Mouse (Mus musculus): ENCODE results near the gene Odf2.

The Odf2 gene

GRCm38 (mm10) chr2:29889066-29889944, at the start of gene Odf2:
Gene Odf2, plus strand, starts transcription at chr2:29889221.
- peak; percentile 100 for DNase-seq (ENCODE audit: low spot score)

GRCm38 (mm10) chr2:29839460-29839859, 49.6 kb upstream of the Odf2 start:
- no peak for DNase-seq (ENCODE audit: low spot score)

GRCm38 (mm10) chr2:29843231-29844105, 45.6 kb upstream of the Odf2 start:
- DNase-seq (ENCODE audit: low spot score) = no peak

- DNase-seq (ENCODE audit: low spot score) = no peak
These were observed 44.9 kb upstream of the Odf2 start for GRCm38 (mm10) chr2:29844115-29844514.

GRCm38 (mm10) chr2:29844661-29845060, 44.4 kb upstream of the Odf2 start:
- DNase-seq (ENCODE audit: low spot score) = no peak

GRCm38 (mm10) chr2:29845636-29846035, 43.4 kb upstream of the Odf2 start:
- no peak for DNase-seq (ENCODE audit: low spot score)

GRCm38 (mm10) chr2:29846061-29846853, 42.8 kb upstream of the Odf2 start:
- no peak for DNase-seq (ENCODE audit: low spot score)

GRCm38 (mm10) chr2:29846911-29847310, 42.1 kb upstream of the Odf2 start:
- DNase-seq (ENCODE audit: low spot score) = no peak

GRCm38 (mm10) chr2:29849041-29849440, 40.0 kb upstream of the Odf2 start:
- no peak for DNase-seq (ENCODE audit: low spot score)

- DNase-seq (ENCODE audit: low spot score) = no peak
These were observed 39.1 kb upstream of the Odf2 start for GRCm38 (mm10) chr2:29849841-29850480.

GRCm38 (mm10) chr2:29852957-29853485, 36.0 kb upstream of the Odf2 start:
- DNase-seq (ENCODE audit: low spot score) = no peak

- no peak for DNase-seq (ENCODE audit: low spot score)
These were observed 35.3 kb upstream of the Odf2 start for GRCm38 (mm10) chr2:29853736-29854135.

- no peak for DNase-seq (ENCODE audit: low spot score)
These were observed 33.3 kb upstream of the Odf2 start for GRCm38 (mm10) chr2:29855585-29856210.

- DNase-seq (ENCODE audit: low spot score) = no peak
These were observed 32.4 kb upstream of the Odf2 start for GRCm38 (mm10) chr2:29856451-29857260.

GRCm38 (mm10) chr2:29857341-29857740, 31.7 kb upstream of the Odf2 start:
- DNase-seq (ENCODE audit: low spot score) = no peak

- DNase-seq (ENCODE audit: low spot score) = no peak
These were observed 31.1 kb upstream of the Odf2 start for GRCm38 (mm10) chr2:29857967-29858366.

- no peak for DNase-seq (ENCODE audit: low spot score)
These were observed 30.1 kb upstream of the Odf2 start for GRCm38 (mm10) chr2:29858748-29859473.

- no peak for DNase-seq (ENCODE audit: low spot score)
These were observed 23.9 kb upstream of the Odf2 start for GRCm38 (mm10) chr2:29865125-29865524.

GRCm38 (mm10) chr2:29868949-29869645, 19.9 kb upstream of the Odf2 start, which contains the start of gene Cercam:
Gene Cercam, plus strand, starts transcription at chr2:29869164.
- peak; percentile 87 for DNase-seq (ENCODE audit: low spot score)

All from testis, postnatal 14 days (tissue).